Mouse (Mus musculus) stomach, postnatal 0 days (tissue): Measurements from ENCODE around the gene Cd300lg. TPM values are rescaled to one million over a fixed set of nuclear protein-coding genes. Genes with fewer than 3 reads are reported as not detected.

Experiments
- ATAC-seq: fragments of 200-750 bp; cut with Nextera tagmentation; 2 replicates; pipeline ENCODE4 v1.8.0; 2017; ENCODE audit not compliant: low FRiP score, low TSS enrichment
- DNase-seq: peaks from one replicate; pipeline ENCODE4 v3.0.0-alpha.2; 2016; ENCODE audit warnings: low spot score
- H3K27ac ChIP-seq: fragments of 300-500 bp; sonication (generic); replicated peaks from 2 replicates; pipeline ENCODE4 v1.5.1; 2014; ENCODE audit warnings: mild to moderate bottlenecking, control low read depth
- H3K27me3 ChIP-seq: fragments of 300-500 bp; sonication (generic); 2 replicates; pipeline ENCODE4 v1.6.1; 2014; ENCODE audit warnings: low read length; ENCODE audit not compliant: control insufficient read depth, insufficient read depth
- H3K36me3 ChIP-seq: fragments of 300-500 bp; sonication (generic); 2 replicates; pipeline ENCODE4 v1.6.1; 2014; ENCODE audit warnings: low read length, mixed read lengths; ENCODE audit not compliant: control insufficient read depth, insufficient read depth
- H3K4me1 ChIP-seq: fragments of 300-500 bp; sonication (generic); replicated peaks from 2 replicates; pipeline ENCODE4 v1.6.1; 2014; ENCODE audit warnings: antibody characterized with exemption; ENCODE audit not compliant: control insufficient read depth, insufficient read depth
- H3K4me2 ChIP-seq: fragments of 300-500 bp; sonication (generic); replicated peaks from 2 replicates; pipeline ENCODE4 v1.6.1; 2014; ENCODE audit warnings: low read depth, mild to moderate bottlenecking, control low read depth, moderate library complexity
- H3K4me3 ChIP-seq: fragments of 300-500 bp; sonication (generic); 2 replicates; pipeline ENCODE4 v1.5.1; 2014; ENCODE audit warnings: low read depth, low read length, control low read depth
- H3K9ac ChIP-seq: fragments of 300-500 bp; sonication (generic); 2 replicates; pipeline ENCODE4 v1.6.1; 2014; ENCODE audit warnings: mild to moderate bottlenecking, low read length, control low read depth, mixed read lengths
- H3K9me3 ChIP-seq: fragments of 300-500 bp; sonication (generic); 2 replicates; pipeline ENCODE4 v1.6.1; 2016; ENCODE audit warnings: low read length; ENCODE audit not compliant: control insufficient read depth
- CTCF ChIP-seq: IDR thresholded peaks from 2 replicates; pipeline ENCODE4 v1.5.1; 2016; ENCODE audit warnings: antibody characterized with exemption, low read depth, mild to moderate bottlenecking, moderate library complexity
- EP300 ChIP-seq: optimal IDR thresholded peaks from 2 replicates; pipeline ENCODE3; 2016; ENCODE audit warnings: antibody characterized with exemption
- WGBS: fragments of 180-500 bp; shearing (Covaris S2); extraction: QIAGEN DNeasy Blood & Tissue Kit; methylation state at CpG from one replicate; pipeline ENCODE4 v1.1.7; 2014; 5-methylcytosine and 5-hydroxymethylcytosine counted together
- polyA plus RNA-seq: library from polyadenylated mRNA; unstranded; fragments of >200 nt; fragmentation: Nextera tagmentation; extraction: Ambion mirVana; gene quantifications from 2 replicates; pipeline ENCODE4 v1.2.1, GENCODE M21; 2015

The Cd300lg gene
- polyA plus RNA-seq, 1 experiment from 2014 or later: 3.4 TPM

- Histone ChIP-seq H3K9ac (no peak overlapping the region), H3K27me3 (no peaks in the 10 kb centered on the region), H3K27ac (no peak overlapping the region), H3K4me1 (no peaks in the 10 kb centered on the region), H3K36me3 (no peaks in the 10 kb centered on the region), H3K9me3 (no peaks in the 10 kb centered on the region), H3K4me3 (no peak overlapping the region), H3K4me2 (no peak overlapping the region)
- TF ChIP-seq EP300: no peak
- TF ChIP-seq CTCF: no peak
- ATAC-seq (no peak), DNase-seq (no peak)
- 60% methylated on average over 7 of the region's 7 CpGs for WGBS
These were observed 10.2 kb upstream of the Cd300lg start for GRCm38 (mm10) chr11:102031149-102031548.

GRCm38 (mm10) chr11:102033055-102033591, 8.2 kb upstream of the Cd300lg start:
- 76% methylated on average over 12 of the region's 12 CpGs for WGBS
- Histone ChIP-seq H3K36me3 (no peaks in the 10 kb centered on the region), H3K9me3 (no peaks in the 10 kb centered on the region), H3K27ac (no peak overlapping the region), H3K4me2 (no peak overlapping the region), H3K27me3 (no peaks in the 10 kb centered on the region), H3K4me1 (no peaks in the 10 kb centered on the region), H3K4me3 (no peak overlapping the region), H3K9ac (no peak overlapping the region)
- peak; percentile 85 for ATAC-seq
- DNase-seq: peak; percentile 38
- TF ChIP-seq EP300 (no peak), CTCF (no peak)

GRCm38 (mm10) chr11:102034887-102035286, 6.4 kb upstream of the Cd300lg start:
- H3K27ac ChIP-seq: no peak overlapping the region
- WGBS: 80% methylated on average over 8 of the region's 8 CpGs
- H3K4me2 ChIP-seq: no peak overlapping the region
- H3K36me3 ChIP-seq: no peaks in the 10 kb centered on the region
- DNase-seq: no peak
- TF ChIP-seq CTCF: no peak
- no peak for TF ChIP-seq EP300
- H3K9ac ChIP-seq: no peak overlapping the region
- H3K4me3 ChIP-seq: no peak overlapping the region
- no peaks in the 10 kb centered on the region for H3K27me3 ChIP-seq
- H3K4me1 ChIP-seq: no peaks in the 10 kb centered on the region
- no peak for ATAC-seq
- no peaks in the 10 kb centered on the region for H3K9me3 ChIP-seq

GRCm38 (mm10) chr11:102035456-102035960, 5.8 kb upstream of the Cd300lg start:
- Histone ChIP-seq H3K9ac (no peak overlapping the region), H3K27ac (no peak overlapping the region), H3K36me3 (no peaks in the 10 kb centered on the region), H3K9me3 (no peaks in the 10 kb centered on the region), H3K4me3 (no peak overlapping the region), H3K27me3 (no peaks in the 10 kb centered on the region), H3K4me2 (no peak overlapping the region), H3K4me1 (no peaks in the 10 kb centered on the region)
- 68% methylated on average over 5 of the region's 5 CpGs for WGBS
- no peak for ATAC-seq
- no peak for DNase-seq
- no peak for TF ChIP-seq CTCF
- TF ChIP-seq EP300: no peak

- ATAC-seq (no peak), DNase-seq (no peak)
- no peaks in the 10 kb centered on the region for H3K9me3 ChIP-seq
- H3K4me3 ChIP-seq: no peak overlapping the region
- no peaks in the 10 kb centered on the region for H3K27me3 ChIP-seq
- H3K9ac ChIP-seq: no peak overlapping the region
- WGBS: 79% methylated on average over 7 of the region's 7 CpGs
- no peak overlapping the region for H3K4me2 ChIP-seq
- no peaks in the 10 kb centered on the region for H3K36me3 ChIP-seq
- no peaks in the 10 kb centered on the region for H3K4me1 ChIP-seq
- H3K27ac ChIP-seq: no peak overlapping the region
- no peak for TF ChIP-seq EP300
- no peak for TF ChIP-seq CTCF
These were observed 5.0 kb upstream of the Cd300lg start for GRCm38 (mm10) chr11:102036336-102036735.

GRCm38 (mm10) chr11:102037789-102038188, 3.5 kb upstream of the Cd300lg start:
- no peak overlapping the region for H3K9ac ChIP-seq
- TF ChIP-seq EP300 (no peak), CTCF (no peak)
- no peaks in the 10 kb centered on the region for H3K36me3 ChIP-seq
- DNase-seq (no peak), ATAC-seq (no peak)
- WGBS: 78% methylated on average over 6 of the region's 6 CpGs
- H3K9me3 ChIP-seq: no peaks in the 10 kb centered on the region
- no peak overlapping the region for H3K27ac ChIP-seq
- no peak overlapping the region for H3K4me3 ChIP-seq
- no peaks in the 10 kb centered on the region for H3K4me1 ChIP-seq
- H3K4me2 ChIP-seq: no peak overlapping the region
- no peaks in the 10 kb centered on the region for H3K27me3 ChIP-seq
